Mouse (Mus musculus) CH12.LX (cell line): ENCODE results near the gene Dbndd2. TPM values are rescaled to one million over a fixed set of nuclear protein-coding genes. Genes with fewer than 3 reads are reported as not detected.

Source experiments
- DNase-seq: peaks from one replicate; pipeline ENCODE4 v3.0.0-alpha.2; 2013; ENCODE audit errors: extremely low read depth
- H3K27ac ChIP-seq: 2 replicates; pipeline ENCODE4 v1.5.1; 2012; ENCODE audit warnings: low read depth, mild to moderate bottlenecking, control low read depth, moderate library complexity; ENCODE audit not compliant: insufficient read depth
- H3K27me3 ChIP-seq: replicated peaks from 2 replicates; pipeline ENCODE3; 2012; ENCODE audit warnings: inconsistent platforms
- H3K36me3 ChIP-seq, 2 experiments: replicated peaks in 1 of 2; 2 replicates each; pipeline versions ENCODE3 to v1.6.1; 2012; ENCODE audit warnings: inconsistent platforms in 1 of 2, low read length in 1 of 2, mild to moderate bottlenecking in 1 of 2, mixed read lengths in 1 of 2, moderate library complexity in 1 of 2; ENCODE audit not compliant: control insufficient read depth in 1 of 2, insufficient read depth in 1 of 2
- H3K4me1 ChIP-seq, 2 experiments: 2 replicates each; pipeline ENCODE4 v1.6.1; 2012; ENCODE audit warnings: inconsistent platforms in 1 of 2, moderate library complexity in 1 of 2; ENCODE audit not compliant: insufficient read depth in 2 of 2, control insufficient read depth in 1 of 2
- H3K4me2 ChIP-seq: 2 replicates; pipeline ENCODE4 v1.6.1; 2012; ENCODE audit warnings: low read depth, mild to moderate bottlenecking, control low read depth; ENCODE audit not compliant: poor library complexity, insufficient read depth, severe bottlenecking
- H3K4me3 ChIP-seq, 3 experiments: fragments of 150-350 bp in 1 of 3; sonication (generic) in 1 of 3; replicated peaks in 1 of 3; 2 replicates each; pipeline versions ENCODE3 to v1.5.1; 2011 to 2012; ENCODE audit warnings: low read depth in 2 of 3, low read length in 2 of 3, mild to moderate bottlenecking in 2 of 3, moderate library complexity in 2 of 3, control low read depth in 1 of 3, improper control_type of control experiment in 1 of 3, inconsistent platforms in 1 of 3, mixed read lengths in 1 of 3; ENCODE audit not compliant: poor library complexity in 1 of 3
- H3K79me2 ChIP-seq: replicated peaks from 2 replicates; pipeline ENCODE4 v1.6.1; 2012; ENCODE audit warnings: mild to moderate bottlenecking, moderate library complexity; ENCODE audit not compliant: control insufficient read depth, poor library complexity, insufficient read depth, severe bottlenecking; ENCODE audit errors: extremely low read depth
- H3K9ac ChIP-seq: 2 replicates; pipeline ENCODE4 v1.6.1; 2012; ENCODE audit warnings: low read depth, mild to moderate bottlenecking, control low read depth, moderate library complexity; ENCODE audit not compliant: insufficient read depth
- H3K9me3 ChIP-seq: replicated peaks from 2 replicates; pipeline ENCODE3; 2012; ENCODE audit warnings: low read length, inconsistent platforms, mixed read lengths
- BHLHE40 ChIP-seq: IDR thresholded peaks from 2 replicates; pipeline ENCODE4 v1.6.1; 2011; ENCODE audit warnings: mild to moderate bottlenecking, low read depth, low read length, improper control_type of control experiment
- CHD1 ChIP-seq: IDR thresholded peaks from 2 replicates; pipeline ENCODE4 v1.6.1; 2012; ENCODE audit warnings: low read depth, low read length, improper control_type of control experiment, inconsistent platforms
- CHD2 ChIP-seq: IDR thresholded peaks from 2 replicates; pipeline ENCODE4 v1.6.1; 2011; ENCODE audit warnings: low read length, improper control_type of control experiment
- CTCF ChIP-seq, 2 experiments: IDR thresholded peaks in 1 of 2; conservative IDR thresholded peaks in 1 of 2; 2 replicates each; pipeline ENCODE4 v1.5.1; 2011 to 2012; ENCODE audit warnings: low read depth in 2 of 2, low read length in 2 of 2, improper control_type of control experiment in 1 of 2, inconsistent platforms in 1 of 2, mild to moderate bottlenecking in 1 of 2, moderate library complexity in 1 of 2
- E2F4 ChIP-seq: IDR thresholded peaks from 2 replicates; pipeline ENCODE4 v1.6.1; 2011; ENCODE audit warnings: low read depth, low read length, improper control_type of control experiment; ENCODE audit not compliant: insufficient replicate concordance
- ELF1 ChIP-seq: IDR thresholded peaks from 2 replicates; pipeline ENCODE4 v1.6.1; 2014; ENCODE audit warnings: low read depth, mild to moderate bottlenecking, inconsistent platforms, low read length, improper control_type of control experiment
- EP300 ChIP-seq: IDR thresholded peaks from 2 replicates; pipeline ENCODE4 v1.6.1; 2011; ENCODE audit warnings: low read length, improper control_type of control experiment
- ETS1 ChIP-seq: conservative IDR thresholded peaks from 2 replicates; pipeline ENCODE4 v1.6.1; 2012; ENCODE audit warnings: low read depth, mild to moderate bottlenecking, inconsistent platforms, low read length, improper control_type of control experiment, moderate library complexity
- GABPA ChIP-seq: IDR thresholded peaks from 2 replicates; pipeline ENCODE4 v1.6.1; 2012; ENCODE audit warnings: low read depth, low read length, improper control_type of control experiment, inconsistent platforms; ENCODE audit not compliant: insufficient replicate concordance
- HCFC1 ChIP-seq: IDR thresholded peaks from 2 replicates; pipeline ENCODE4 v1.6.1; 2012; ENCODE audit warnings: low read depth, mild to moderate bottlenecking, inconsistent platforms, low read length, improper control_type of control experiment
- IRF4 ChIP-seq: IDR thresholded peaks from 2 replicates; pipeline ENCODE4 v1.6.1; 2014; ENCODE audit warnings: low read depth, mild to moderate bottlenecking, inconsistent platforms, low read length, improper control_type of control experiment
- JUN ChIP-seq: IDR thresholded peaks from 2 replicates; pipeline ENCODE4 v1.6.1; 2011; ENCODE audit warnings: low read depth, mild to moderate bottlenecking, low read length, improper control_type of control experiment, moderate library complexity; ENCODE audit not compliant: insufficient read depth
- JUND ChIP-seq: conservative IDR thresholded peaks from 2 replicates; pipeline ENCODE4 v1.6.1; 2011; ENCODE audit warnings: low read depth, low read length, improper control_type of control experiment
- KAT2A ChIP-seq: IDR thresholded peaks from 2 replicates; pipeline ENCODE4 v1.6.1; 2012; ENCODE audit warnings: low read length, improper control_type of control experiment, inconsistent platforms; ENCODE audit not compliant: insufficient replicate concordance
- MAFK ChIP-seq: IDR thresholded peaks from 2 replicates; pipeline ENCODE4 v1.6.1; 2011; ENCODE audit warnings: low read length, improper control_type of control experiment; ENCODE audit not compliant: insufficient replicate concordance
- MAX ChIP-seq: IDR thresholded peaks from 2 replicates; pipeline ENCODE4 v1.6.1; 2011; ENCODE audit warnings: low read length, improper control_type of control experiment
- MAZ ChIP-seq: IDR thresholded peaks from 2 replicates; pipeline ENCODE4 v1.6.1; 2012; ENCODE audit warnings: low read depth, mild to moderate bottlenecking, inconsistent platforms, low read length, improper control_type of control experiment, moderate library complexity
- MEF2A ChIP-seq: IDR thresholded peaks from 2 replicates; pipeline ENCODE4 v1.6.1; 2014; ENCODE audit warnings: low read depth, mild to moderate bottlenecking, inconsistent platforms, low read length, improper control_type of control experiment, borderline replicate concordance
- MXI1 ChIP-seq: IDR thresholded peaks from 2 replicates; pipeline ENCODE4 v1.6.1; 2011; ENCODE audit warnings: mild to moderate bottlenecking, low read depth, low read length, improper control_type of control experiment
- MYC ChIP-seq: IDR thresholded peaks from 2 replicates; pipeline ENCODE4 v1.6.1; 2011; ENCODE audit warnings: low read depth, mild to moderate bottlenecking, improper control_type of control experiment, low read length
- NELFE ChIP-seq: IDR thresholded peaks from 2 replicates; pipeline ENCODE4 v1.6.1; 2011; ENCODE audit warnings: low read depth, low read length, improper control_type of control experiment
- NRF1 ChIP-seq: IDR thresholded peaks from 2 replicates; pipeline ENCODE4 v1.6.1; 2014; ENCODE audit warnings: low read depth, mild to moderate bottlenecking, inconsistent platforms, low read length, improper control_type of control experiment, moderate library complexity
- PAX5 ChIP-seq: IDR thresholded peaks from 2 replicates; pipeline ENCODE4 v1.6.1; 2012; ENCODE audit warnings: low read length, inconsistent platforms, mixed read lengths
- POLR2A ChIP-seq: IDR thresholded peaks from 2 replicates; pipeline ENCODE4 v1.6.1; 2011; ENCODE audit warnings: low read depth, mild to moderate bottlenecking, improper control_type of control experiment, low read length
- POLR2AphosphoS2 ChIP-seq: IDR thresholded peaks from 2 replicates; pipeline ENCODE4 v1.6.1; 2011; ENCODE audit warnings: low read depth, low read length, improper control_type of control experiment
- RAD21 ChIP-seq: IDR thresholded peaks from 2 replicates; pipeline ENCODE4 v1.6.1; 2011; ENCODE audit warnings: low read depth, mild to moderate bottlenecking, low read length, improper control_type of control experiment, moderate library complexity
- RCOR1 ChIP-seq: conservative IDR thresholded peaks from 2 replicates; pipeline ENCODE4 v1.6.1; 2012; ENCODE audit warnings: low read depth, mild to moderate bottlenecking, inconsistent platforms, low read length, improper control_type of control experiment
- SIN3A ChIP-seq: IDR thresholded peaks from 2 replicates; pipeline ENCODE4 v1.6.1; 2012; ENCODE audit warnings: low read length, improper control_type of control experiment, inconsistent platforms
- SMC3 ChIP-seq: IDR thresholded peaks from 2 replicates; pipeline ENCODE4 v1.6.1; 2011; ENCODE audit warnings: low read depth, low read length, improper control_type of control experiment
- TBP ChIP-seq: conservative IDR thresholded peaks from 2 replicates; pipeline ENCODE4 v1.6.1; 2011; ENCODE audit warnings: low read depth, low read length, improper control_type of control experiment
- TCF12 ChIP-seq: IDR thresholded peaks from 2 replicates; pipeline ENCODE4 v1.6.1; 2014; ENCODE audit warnings: low read depth, mild to moderate bottlenecking, inconsistent platforms, low read length, improper control_type of control experiment
- UBTF ChIP-seq: IDR thresholded peaks from 2 replicates; pipeline ENCODE4 v1.6.1; 2012; ENCODE audit warnings: low read depth, mild to moderate bottlenecking, inconsistent platforms, low read length, improper control_type of control experiment, moderate library complexity
- USF1 ChIP-seq: IDR thresholded peaks from 2 replicates; pipeline ENCODE4 v1.6.1; 2014; ENCODE audit warnings: low read depth, mild to moderate bottlenecking, inconsistent platforms, low read length, improper control_type of control experiment
- USF2 ChIP-seq: conservative IDR thresholded peaks from 2 replicates; pipeline ENCODE4 v1.6.1; 2011; ENCODE audit warnings: low read depth, low read length, improper control_type of control experiment
- ZC3H11A ChIP-seq: IDR thresholded peaks from 2 replicates; pipeline ENCODE4 v1.6.1; 2012; ENCODE audit warnings: low read depth, mild to moderate bottlenecking, inconsistent platforms, low read length, improper control_type of control experiment
- ZKSCAN1 ChIP-seq: IDR thresholded peaks from 2 replicates; pipeline ENCODE4 v1.6.1; 2012; ENCODE audit warnings: low read depth, inconsistent platforms, low read length, improper control_type of control experiment, borderline replicate concordance
- ZMIZ1 ChIP-seq: IDR thresholded peaks from 2 replicates; pipeline ENCODE4 v1.6.1; 2012; ENCODE audit warnings: low read depth, mild to moderate bottlenecking, inconsistent platforms, low read length, improper control_type of control experiment
- ZNF384 ChIP-seq: IDR thresholded peaks from 2 replicates; pipeline ENCODE4 v1.6.1; 2012; ENCODE audit warnings: low read depth, low read length, improper control_type of control experiment, inconsistent platforms
- dilution Hi-C: fragments of 300-500 bp; cut with MboI; formaldehyde crosslinking; loops from 2 replicates; pipeline ENCODE4 v1.14.3; 2020; ENCODE audit warnings: low sequenced_read_pairs; ENCODE audit not compliant: extremely low pct_unique_long_range_greater_than_20kb, extremely low pct_ligation_motif_present
- in situ Hi-C: fragments of 300-500 bp; cut with MboI; formaldehyde crosslinking; loops from 3 replicates; pipeline ENCODE4 v1.14.3; 2019; ENCODE audit warnings: low sequenced_read_pairs, low pct_ligation_motif_present, low pct_unique_long_range_greater_than_20kb, mixed read lengths
- polyA plus RNA-seq: library from polyadenylated mRNA; unstranded; fragments of >175 nt; gene quantifications from 2 replicates; pipeline ENCODE4 v1.2.1, GENCODE M21; 2012; ENCODE audit warnings: low read depth; ENCODE audit not compliant: insufficient read length
- total RNA-seq, 2 experiments: library from RNA; depleted of rRNA; stranded (reverse); fragments of 300-350 nt in 1 of 2; fragments of >200 nt in 1 of 2; gene quantifications; 2 replicates each; pipeline ENCODE4 v1.2.3; 2012 to 2014

Dbndd2 gene
- total and polyA plus RNA-seq, 3 experiments, result 0.53 to 5.7 TPM; not detected in 1

DNA sequence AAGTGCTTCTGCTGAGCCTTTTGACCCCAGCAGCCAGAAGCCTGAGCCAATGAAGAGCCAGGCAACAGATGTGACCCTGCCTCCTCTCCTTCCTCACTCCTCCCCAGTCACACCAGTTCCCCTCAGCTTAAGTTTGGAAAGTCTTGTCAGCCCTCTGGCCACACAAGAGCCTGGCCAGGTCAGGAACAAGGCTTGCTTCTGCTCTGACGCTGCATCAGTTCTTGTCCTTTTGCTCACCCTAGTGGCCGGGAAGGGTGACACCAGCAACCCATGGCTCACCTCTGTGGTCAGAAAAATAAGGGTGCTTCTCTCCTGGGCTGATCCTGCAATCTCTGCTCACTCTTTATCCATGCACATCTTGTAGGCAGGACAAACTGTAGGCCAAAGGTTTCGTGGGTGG is 34.9 kb downstream of the Dbndd2 start:
- Histone ChIP-seq H3K4me2 (peak overlapping the region; percentile 99; the same call in 1 of the 2 replicates), H3K9ac (no peak overlapping the region), H3K27me3 (peaks cover 9% of the 10 kb centered on the region), H3K4me3 (no peak overlapping the region), H3K9me3 (peaks cover 27% of the 10 kb centered on the region), H3K79me2 (no peaks in the 10 kb centered on the region), H3K27ac (no peak overlapping the region), H3K36me3 (no peaks in the 10 kb centered on the region), H3K4me1 (peaks cover 2 to 25% of the 10 kb centered on the region in 2 experiments)
- peak; percentile 75 for DNase-seq
- TF ChIP-seq POLR2A (no peak), MYC (peak; percentile 53; the same call in 1 of the 2 replicates), MAX (no peak), RCOR1 (no peak), ZC3H11A (peak; percentile 40; the same call in 1 of the 2 replicates), MEF2A (no peak), USF2 (no peak), GABPA (no peak), TBP (no peak), RAD21 (peak; percentile 94), JUND (no peak), SMC3 (peak; percentile 89), ZMIZ1 (no peak), NRF1 (no peak), ZNF384 (peak; percentile 47; the same call in 1 of the 2 replicates), UBTF (no peak), HCFC1 (no peak), POLR2AphosphoS2 (no peak), CHD1 (no peak), MAFK (no peak), JUN (no peak), BHLHE40 (no peak), EP300 (peak; percentile 41), ZKSCAN1 (no peak), TCF12 (peak; percentile 37; the same call in 1 of the 2 replicates), ELF1 (peak; percentile 45), PAX5 (no peak), IRF4 (no peak), CHD2 (no peak), MAZ (no peak), MXI1 (peak; percentile 53; the same call in 1 of the 2 replicates), USF1 (no peak), ETS1 (no peak), CTCF (conservative IDR thresholded peaks at IDR 0.05 in 1 of 2, IDR thresholded peaks at IDR 0.05 in 1 of 2; ENCODE audit: low read depth in 2 of 2, low read length in 2 of 2) (peak; percentile 62 to 96), SIN3A (no peak; the same call in 1 of the 2 replicates), E2F4 (no peak), KAT2A (no peak), NELFE (no peak)
- dilution Hi-C loops, result no loop called here
- in situ Hi-C loops, result no loop called here
